Mouse (Mus musculus) kidney, adult 2 months (tissue): ENCODE results near the gene Nipal1.

Source experiments
- CTCF ChIP-seq: fragments of 200-500 bp; conservative IDR thresholded peaks from 2 replicates; pipeline ENCODE4 v1.5.1; 2011; ENCODE audit warnings: low read depth, mild to moderate bottlenecking, control low read depth, low read length, moderate library complexity, mixed read lengths; ENCODE audit not compliant: insufficient read depth, insufficient read length
- POLR2A ChIP-seq: fragments of 200-500 bp; IDR thresholded peaks from one replicate; pipeline ENCODE4 v1.6.1; 2011; ENCODE audit warnings: low read depth, low read length, control low read depth

DNA sequence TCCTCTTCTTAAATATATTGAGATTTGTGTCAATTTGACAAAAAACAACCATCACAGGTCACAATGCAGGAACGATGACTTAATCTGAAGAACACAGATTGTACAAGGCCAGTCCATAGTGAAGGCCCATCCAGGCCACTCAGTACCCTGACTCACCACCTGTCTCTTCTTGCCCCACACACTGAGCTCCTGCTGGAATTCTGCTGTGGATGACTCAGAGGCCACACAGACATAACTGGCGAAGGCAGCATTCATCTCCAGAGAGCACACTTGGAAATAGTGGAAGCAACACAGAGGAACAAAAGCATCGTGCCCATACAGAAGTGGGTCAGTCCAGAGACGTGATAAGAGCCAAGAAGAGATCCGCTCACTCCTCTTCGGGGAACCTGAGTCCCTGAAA is 17.6 kb upstream of the Nipal1 start:
- no peak for TF ChIP-seq CTCF
- TF ChIP-seq POLR2A: no peak
